Mouse (Mus musculus) forebrain, embryonic 11.5 days (tissue): Measurements from ENCODE around the gene Slc7a11. TPM values are rescaled to one million over a fixed set of nuclear protein-coding genes. Genes with fewer than 3 reads are reported as not detected.

Source experiments
- ATAC-seq: fragments of 200-750 bp; cut with Nextera tagmentation; replicated peaks from 2 replicates; pipeline ENCODE4 v1.8.0; 2017; ENCODE audit warnings: moderate TSS enrichment; ENCODE audit not compliant: low FRiP score
- DNase-seq: peaks from one replicate; pipeline ENCODE4 v3.0.0-alpha.2; 2017; ENCODE audit warnings: low spot score
- H3K27ac ChIP-seq: fragments of 300-500 bp; sonication (generic); 2 replicates; pipeline ENCODE4 v1.5.1; 2014; ENCODE audit warnings: low read depth, low read length
- H3K27me3 ChIP-seq: fragments of 300-500 bp; sonication (generic); 2 replicates; pipeline ENCODE4 v1.6.1; 2014; ENCODE audit warnings: mild to moderate bottlenecking, low read length, mixed read lengths; ENCODE audit not compliant: control insufficient read depth, insufficient read depth
- H3K36me3 ChIP-seq: fragments of 300-500 bp; sonication (generic); 2 replicates; pipeline ENCODE4 v1.6.1; 2014; ENCODE audit warnings: mild to moderate bottlenecking, low read length, moderate library complexity, mixed read lengths; ENCODE audit not compliant: control insufficient read depth, insufficient read depth
- H3K4me1 ChIP-seq: fragments of 300-500 bp; sonication (generic); replicated peaks from 2 replicates; pipeline ENCODE4 v1.6.1; 2014; ENCODE audit warnings: low read length, mixed read lengths; ENCODE audit not compliant: control insufficient read depth, insufficient read depth
- H3K4me2 ChIP-seq: fragments of 300-500 bp; sonication (generic); 2 replicates; pipeline ENCODE4 v1.6.1; 2014; ENCODE audit warnings: low read depth, mild to moderate bottlenecking, low read length, moderate library complexity, mixed read lengths; ENCODE audit not compliant: severe bottlenecking
- H3K4me3 ChIP-seq: fragments of 300-500 bp; sonication (generic); 2 replicates; pipeline ENCODE4 v1.5.1; 2014; ENCODE audit warnings: low read depth, low read length
- H3K9ac ChIP-seq: fragments of 300-500 bp; sonication (generic); 2 replicates; pipeline ENCODE4 v1.6.1; 2014; ENCODE audit warnings: low read length
- H3K9me3 ChIP-seq: fragments of 300-500 bp; sonication (generic); 2 replicates; pipeline ENCODE4 v1.6.1; 2016; ENCODE audit warnings: low read length, mixed read lengths; ENCODE audit not compliant: control insufficient read depth
- WGBS: fragments of 180-500 bp; shearing (Covaris S2); extraction: QIAGEN DNeasy Blood & Tissue Kit; methylation state at CpG from one replicate; pipeline ENCODE4 v1.1.7; 2014; 5-methylcytosine and 5-hydroxymethylcytosine counted together
- polyA plus RNA-seq: library from polyadenylated mRNA; unstranded; fragments of >200 nt; fragmentation: Nextera tagmentation; extraction: Ambion mirVana; gene quantifications from 2 replicates; pipeline ENCODE4 v1.2.1, GENCODE M21; 2014

Gene Slc7a11
- polyA plus RNA-seq, result 1.3 and 1.5 TPM in 2 replicates

GRCm38 (mm10) chr3:50443421-50443916, at the start of gene Slc7a11:
Gene Slc7a11, minus strand, starts transcription at chr3:50443614.
- H3K9me3 ChIP-seq, result no peaks in the 10 kb centered on the region
- H3K4me2 ChIP-seq, result peak within 1 kb of the TSS; percentile 41
- no peaks in the 10 kb centered on the region for H3K27me3 ChIP-seq
- peak within 1 kb of the TSS; percentile 5 for H3K4me3 ChIP-seq
- no peaks in the 10 kb centered on the region for H3K36me3 ChIP-seq
- peak; percentile 77 for ATAC-seq
- H3K9ac ChIP-seq, result peak within 1 kb of the TSS; percentile 31
- 0 out of 2 replicates have a peak, but pooled peaks cover 4% of the 10 kb centered on the region for H3K4me1 ChIP-seq
- peak; percentile 65 for DNase-seq
- no peak within 1 kb of the TSS for H3K27ac ChIP-seq
- 2% methylated on average over 11 of the region's 11 CpGs for WGBS

DNA sequence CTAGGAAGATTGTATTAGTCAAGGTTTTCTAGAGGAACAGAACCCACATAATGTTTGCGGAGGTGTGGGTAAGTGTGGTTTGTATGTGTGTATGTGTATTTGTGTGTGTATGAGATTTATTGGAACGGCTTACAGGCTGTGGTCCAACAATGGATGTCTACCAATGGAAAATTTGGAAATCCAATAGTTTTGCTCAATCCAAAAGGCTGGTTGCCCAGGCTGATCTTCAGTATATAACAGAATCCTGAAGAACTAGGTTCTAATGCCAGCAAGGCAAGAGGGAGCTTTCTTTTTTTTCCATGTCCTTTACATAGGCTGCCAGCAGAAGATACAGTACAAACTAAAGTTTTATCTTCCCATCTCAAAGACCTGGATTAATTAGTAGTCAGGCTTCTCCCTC, 48.3 kb upstream of the Slc7a11 start:
- ATAC-seq, result no peak
- no peak overlapping the region for H3K4me2 ChIP-seq
- H3K27ac ChIP-seq, result no peak overlapping the region
- H3K36me3 ChIP-seq, result no peaks in the 10 kb centered on the region
- no peak overlapping the region for H3K9ac ChIP-seq
- no peaks in the 10 kb centered on the region for H3K4me1 ChIP-seq
- H3K27me3 ChIP-seq, result no peaks in the 10 kb centered on the region
- H3K9me3 ChIP-seq, result no peaks in the 10 kb centered on the region
- no peak overlapping the region for H3K4me3 ChIP-seq
- DNase-seq, result no peak
- WGBS, result 90% methylated on average over 2 of the region's 2 CpGs

- H3K9me3 ChIP-seq, result no peaks in the 10 kb centered on the region
- no peak overlapping the region for H3K27ac ChIP-seq
- no peaks in the 10 kb centered on the region for H3K36me3 ChIP-seq
- no peaks in the 10 kb centered on the region for H3K27me3 ChIP-seq
- no peaks in the 10 kb centered on the region for H3K4me1 ChIP-seq
- no peak for DNase-seq
- no peak for ATAC-seq
- WGBS, result 80% methylated on average over 1 of the region's 1 CpGs
- no peak overlapping the region for H3K9ac ChIP-seq
- no peak overlapping the region for H3K4me3 ChIP-seq
- H3K4me2 ChIP-seq, result no peak overlapping the region
Observed at GRCm38 (mm10) chr3:50484076-50484475, 40.7 kb upstream of the Slc7a11 start.

DNA sequence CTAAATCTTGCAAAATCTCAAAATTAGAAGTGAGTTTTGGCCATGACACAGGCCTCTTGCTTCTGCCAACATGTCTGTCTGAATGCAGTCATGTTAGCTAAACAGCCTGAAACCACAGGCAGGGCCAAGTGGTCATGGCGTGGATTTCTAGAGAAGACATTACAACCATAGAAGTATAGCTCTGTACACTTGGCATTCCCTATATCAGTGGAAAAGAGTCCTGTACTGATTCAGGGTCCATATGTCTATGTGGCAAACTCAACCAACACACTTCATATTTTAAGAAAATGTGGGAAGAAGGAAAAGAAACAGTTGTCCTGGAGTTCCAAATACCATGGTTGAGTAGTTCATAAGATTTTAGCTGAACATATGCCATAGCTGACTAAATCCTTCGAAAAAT, 18.8 kb upstream of the Slc7a11 start:
- H3K9me3 ChIP-seq, result no peaks in the 10 kb centered on the region
- H3K9ac ChIP-seq, result no peak overlapping the region
- WGBS, result 93% methylated on average over 2 of the region's 2 CpGs
- no peak overlapping the region for H3K4me2 ChIP-seq
- H3K36me3 ChIP-seq, result no peaks in the 10 kb centered on the region
- no peak for ATAC-seq
- H3K4me3 ChIP-seq, result no peak overlapping the region
- H3K27ac ChIP-seq, result no peak overlapping the region
- no peak for DNase-seq
- no peaks in the 10 kb centered on the region for H3K4me1 ChIP-seq
- H3K27me3 ChIP-seq, result no peaks in the 10 kb centered on the region

- Histone ChIP-seq H3K27ac (no peak overlapping the region), H3K9me3 (no peaks in the 10 kb centered on the region), H3K9ac (no peak overlapping the region), H3K4me1 (no peaks in the 10 kb centered on the region), H3K4me2 (no peak overlapping the region), H3K4me3 (no peak overlapping the region), H3K36me3 (no peaks in the 10 kb centered on the region), H3K27me3 (no peaks in the 10 kb centered on the region)
- DNase-seq, result no peak
- no peak for ATAC-seq
- 91% methylated on average over 5 of the region's 5 CpGs for WGBS
Observed at GRCm38 (mm10) chr3:50457136-50457535, 13.7 kb upstream of the Slc7a11 start.

DNA sequence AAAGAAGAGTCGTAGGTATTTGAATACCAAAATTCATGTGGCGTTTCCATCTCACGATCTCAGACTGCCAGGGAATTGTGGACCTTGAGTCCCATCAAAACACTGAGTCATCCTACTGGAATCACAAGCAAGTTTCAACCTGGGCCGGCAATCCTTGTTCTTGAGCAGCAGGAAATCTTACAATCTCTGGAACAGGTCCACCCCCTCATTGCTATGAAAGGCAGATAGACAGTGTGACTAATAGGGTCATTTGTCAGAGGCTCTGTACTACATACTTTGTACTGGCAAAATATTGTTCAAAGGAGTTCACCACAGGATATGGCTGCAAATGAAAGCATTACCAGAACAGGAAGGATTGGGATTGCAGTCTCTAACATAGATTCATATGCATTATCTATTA, 13.2 kb upstream of the Slc7a11 start:
- DNase-seq, result no peak
- Histone ChIP-seq H3K27me3 (no peaks in the 10 kb centered on the region), H3K4me3 (no peak overlapping the region), H3K9ac (no peak overlapping the region), H3K36me3 (no peaks in the 10 kb centered on the region), H3K4me2 (no peak overlapping the region), H3K27ac (no peak overlapping the region), H3K4me1 (no peaks in the 10 kb centered on the region), H3K9me3 (no peaks in the 10 kb centered on the region)
- WGBS, result 77% methylated on average over 4 of the region's 4 CpGs
- no peak for ATAC-seq

DNA sequence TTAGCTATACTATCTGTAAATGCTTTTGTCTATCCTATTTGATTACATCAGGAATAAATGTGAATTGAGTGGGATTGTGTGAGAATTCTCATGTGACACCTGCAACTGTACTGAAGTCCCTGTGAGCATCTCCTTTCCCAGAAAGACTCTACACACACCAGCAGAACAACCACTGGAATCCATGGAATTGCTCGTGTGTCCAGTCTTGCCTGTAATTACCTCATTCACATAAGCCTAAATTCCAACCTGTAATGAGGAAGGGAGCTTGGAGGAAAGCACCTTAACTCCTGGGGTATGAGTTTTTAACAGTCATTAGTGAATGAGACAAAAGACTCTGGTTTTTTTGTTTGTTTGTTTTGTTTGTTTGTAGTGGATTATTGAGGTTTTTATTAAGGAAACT, 12.6 kb upstream of the Slc7a11 start:
- Histone ChIP-seq H3K4me2 (no peak overlapping the region), H3K4me1 (no peaks in the 10 kb centered on the region), H3K27me3 (no peaks in the 10 kb centered on the region), H3K36me3 (no peaks in the 10 kb centered on the region), H3K4me3 (no peak overlapping the region), H3K27ac (no peak overlapping the region), H3K9me3 (no peaks in the 10 kb centered on the region), H3K9ac (no peak overlapping the region)
- DNase-seq, result no peak
- ATAC-seq, result no peak
- 52% methylated on average over 1 of the region's 1 CpGs for WGBS

DNA sequence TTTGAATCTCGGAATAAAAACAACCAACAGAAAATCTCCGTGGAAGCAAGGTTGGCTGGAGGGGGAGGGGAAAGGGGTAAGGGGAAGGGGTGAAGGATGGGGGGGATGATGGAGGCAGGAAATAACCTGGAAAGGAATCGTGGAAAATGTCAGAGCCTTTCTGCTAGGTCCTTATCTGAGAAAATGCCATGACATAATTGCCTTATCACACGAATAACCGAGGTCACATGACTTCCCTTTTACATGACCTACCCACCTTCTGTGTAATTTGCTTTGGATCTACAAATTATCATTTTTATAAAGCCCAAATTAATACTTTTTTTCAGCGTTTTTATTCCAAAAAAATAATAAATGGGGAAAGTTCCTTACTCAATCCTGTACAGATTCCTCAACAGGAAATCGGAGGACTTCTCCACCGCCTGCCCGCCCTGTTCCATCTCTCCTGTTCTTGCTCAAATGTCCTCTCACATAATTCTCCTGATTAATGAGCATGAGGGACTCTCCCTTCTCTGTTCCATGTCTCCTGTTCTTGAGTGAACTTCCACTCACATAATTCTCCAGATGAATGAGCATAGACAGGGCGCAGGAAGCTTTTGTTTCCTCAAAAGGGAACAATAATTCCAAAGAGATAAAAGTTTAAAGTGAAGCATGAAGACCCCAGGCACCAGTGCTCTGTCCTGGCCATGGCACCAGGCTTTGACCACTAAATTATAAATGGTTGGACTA, 1.8 kb upstream of the Slc7a11 start:
- H3K9me3 ChIP-seq, result no peaks in the 10 kb centered on the region
- H3K4me1 ChIP-seq, result 0 out of 2 replicates have a peak, but pooled peaks cover 4% of the 10 kb centered on the region
- DNase-seq (no peak), ATAC-seq (no peak)
- no peak overlapping the region for H3K4me2 ChIP-seq
- no peaks in the 10 kb centered on the region for H3K27me3 ChIP-seq
- no peak overlapping the region for H3K27ac ChIP-seq
- H3K4me3 ChIP-seq, result no peak overlapping the region
- no peak overlapping the region for H3K9ac ChIP-seq
- no peaks in the 10 kb centered on the region for H3K36me3 ChIP-seq
- WGBS, result 66% methylated on average over 10 of the region's 10 CpGs

DNA sequence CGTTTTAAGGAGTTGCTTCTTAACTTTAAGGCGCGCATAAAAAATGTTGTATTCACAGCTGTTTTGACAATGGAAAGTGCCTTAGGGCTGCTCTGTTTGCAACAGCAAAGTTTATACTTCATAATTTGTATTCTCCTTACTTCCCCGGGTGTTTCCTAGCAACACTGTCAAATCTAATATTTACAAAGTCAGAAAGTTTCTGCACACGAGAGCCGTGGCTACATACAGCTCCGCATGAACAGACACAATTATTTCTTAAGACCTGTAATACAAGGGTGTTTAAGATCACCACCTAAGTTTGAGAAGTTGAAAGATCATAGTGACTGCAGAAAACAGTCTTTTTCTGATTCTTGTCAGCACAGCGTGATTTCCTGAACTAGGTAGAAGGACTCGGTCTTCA, 528 bp upstream of the Slc7a11 start:
- Histone ChIP-seq H3K4me3 (peak overlapping the region; percentile 5), H3K27ac (no peak overlapping the region), H3K9me3 (no peaks in the 10 kb centered on the region), H3K27me3 (no peaks in the 10 kb centered on the region), H3K4me1 (0 out of 2 replicates have a peak, but pooled peaks cover 4% of the 10 kb centered on the region), H3K36me3 (no peaks in the 10 kb centered on the region), H3K4me2 (peak overlapping the region; percentile 41), H3K9ac (peak overlapping the region; percentile 17; the same call in 1 of the 2 replicates)
- peak; percentile 51; the same call in 1 of the 2 replicates for ATAC-seq
- no peak for DNase-seq
- 11% methylated on average over 9 of the region's 9 CpGs for WGBS
